Mouse (Mus musculus): Measurements from ENCODE around the gene Kmt2c. TPM values are rescaled to one million over a fixed set of nuclear protein-coding genes. Genes with fewer than 3 reads are reported as not detected.
"Not testable (repeated sequence)": the region's sequence is repeated elsewhere in the genome, so short reads cannot be mapped to it uniquely, and the experiment has no call there.

Kmt2c gene
- polyA plus RNA-seq, 1 experiment: 28.5 TPM

DNA sequence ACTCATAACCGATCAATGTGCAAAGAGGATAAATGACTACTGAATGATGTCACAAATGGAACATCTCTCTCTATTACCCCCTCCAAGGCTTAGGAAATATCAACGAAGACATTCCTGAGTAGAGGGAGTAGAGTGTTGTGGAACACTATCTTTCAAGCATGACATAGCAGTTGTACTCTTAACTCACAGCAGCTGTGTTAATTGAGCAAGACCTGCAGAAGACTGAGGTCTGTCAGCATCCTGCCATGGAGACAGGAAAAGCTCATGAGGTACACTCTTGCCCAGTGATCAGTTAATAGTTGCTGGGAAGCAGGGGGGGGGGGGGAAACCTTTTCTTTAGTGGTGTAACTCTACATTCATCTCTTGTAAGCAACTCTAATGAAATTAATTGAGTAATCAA, 22.8 kb downstream of the Kmt2c start:
- 50% methylated on average over 2 of the region's 2 CpGs for WGBS
- no peak for TF ChIP-seq CTCF (IDR thresholded peaks at IDR 0.05; ENCODE audit: control insufficient read depth, insufficient read depth, low read length)
- H3K4me3 ChIP-seq (replicated peaks; ENCODE audit: control insufficient read depth, low read depth, low read length): no peak overlapping the region
- no peaks in the 10 kb centered on the region for H3K4me1 ChIP-seq (ENCODE audit: control insufficient read depth, insufficient read depth, low read length)
- H3K27ac ChIP-seq (ENCODE audit: control insufficient read depth, insufficient read depth, low read depth, low read length, poor library complexity): no peak overlapping the region

DNA sequence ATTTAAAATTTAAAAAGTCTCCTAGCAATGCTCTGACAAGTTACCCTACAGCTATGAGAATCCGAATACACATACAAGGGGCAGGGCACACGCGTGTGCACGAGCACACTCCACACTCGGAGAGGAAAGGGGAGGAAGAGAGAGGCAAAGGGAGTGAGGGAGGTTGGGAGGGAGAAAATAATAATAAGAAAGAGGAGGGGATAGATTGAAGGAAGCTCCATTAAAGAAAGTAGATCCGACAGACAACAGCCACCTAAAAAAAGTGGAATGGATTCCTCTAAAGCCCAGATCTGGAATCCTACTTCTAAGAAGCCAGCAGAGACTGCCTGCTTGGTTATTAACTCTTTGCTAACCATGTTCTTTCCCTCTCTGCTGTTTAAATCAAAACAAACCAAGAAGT, 26.5 kb downstream of the Kmt2c start:
- 9% methylated on average over 6 of the region's 6 CpGs for WGBS
- TF ChIP-seq CTCF (IDR thresholded peaks at IDR 0.05; ENCODE audit: control insufficient read depth, insufficient read depth, low read length) (no peak), POLR2A (IDR thresholded peaks at IDR 0.05; ENCODE audit: borderline replicate concordance, control insufficient read depth, low read depth, low read length) (no peak)
- no peak overlapping the region for H3K27ac ChIP-seq (ENCODE audit: control insufficient read depth, insufficient read depth, low read depth, low read length, poor library complexity)
- no peak overlapping the region for H3K4me3 ChIP-seq (replicated peaks; ENCODE audit: control insufficient read depth, low read depth, low read length)
- no peaks in the 10 kb centered on the region for H3K4me1 ChIP-seq (ENCODE audit: control insufficient read depth, insufficient read depth, low read length)

DNA sequence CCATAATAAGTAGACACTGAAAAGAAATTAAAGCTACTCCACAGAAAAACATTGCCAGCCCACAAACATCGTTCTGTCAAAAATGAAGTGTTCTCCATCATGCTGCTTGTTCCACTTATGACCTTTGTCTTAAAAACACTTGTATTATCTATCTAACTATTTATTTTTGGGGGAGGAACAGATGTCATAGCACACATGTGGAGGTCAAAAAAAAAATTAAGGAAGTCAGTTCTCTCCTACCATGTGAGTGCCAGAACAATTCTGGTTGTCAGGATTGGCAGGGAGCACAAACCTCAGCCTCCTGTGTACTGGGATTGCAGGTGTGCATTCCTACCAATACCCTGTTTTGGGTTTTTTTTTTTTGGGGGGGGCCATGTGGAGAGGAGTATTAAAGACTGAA, 36.6 kb downstream of the Kmt2c start:
- no peak overlapping the region for H3K27ac ChIP-seq (ENCODE audit: control insufficient read depth, insufficient read depth, low read depth, low read length, poor library complexity)
- TF ChIP-seq CTCF (IDR thresholded peaks at IDR 0.05; ENCODE audit: control insufficient read depth, insufficient read depth, low read length): no peak
- TF ChIP-seq POLR2A (IDR thresholded peaks at IDR 0.05; ENCODE audit: borderline replicate concordance, control insufficient read depth, low read depth, low read length): no peak
- 89% methylated on average over 1 of the region's 1 CpGs for WGBS
- no peaks in the 10 kb centered on the region for H3K4me1 ChIP-seq (ENCODE audit: control insufficient read depth, insufficient read depth, low read length)
- H3K4me3 ChIP-seq (replicated peaks; ENCODE audit: control insufficient read depth, low read depth, low read length): no peak overlapping the region

DNA sequence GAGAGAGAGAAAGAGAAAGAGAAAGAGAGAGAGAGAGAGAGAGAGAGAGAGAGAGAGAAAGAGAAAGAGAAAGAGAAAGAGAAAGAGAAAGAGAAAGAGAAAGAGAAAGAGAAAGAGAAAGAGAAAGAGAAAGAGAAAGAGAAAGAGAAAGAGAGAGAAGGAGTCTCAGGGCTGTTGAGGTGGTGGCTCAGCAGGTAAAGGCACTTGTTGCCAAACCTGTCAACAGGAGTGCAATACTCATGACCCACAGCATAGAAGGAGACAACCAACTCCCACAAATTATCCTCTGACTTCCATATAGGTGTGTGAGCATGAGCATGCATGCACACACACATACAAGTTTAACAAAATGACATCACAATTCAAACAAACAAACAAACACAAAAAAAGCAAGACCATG, 43.2 kb downstream of the Kmt2c start:
- not testable (repeated sequence) for H3K4me1 ChIP-seq (ENCODE audit: control insufficient read depth, insufficient read depth, low read length); H3K27ac ChIP-seq (ENCODE audit: control insufficient read depth, insufficient read depth, low read depth, low read length, poor library complexity)

DNA sequence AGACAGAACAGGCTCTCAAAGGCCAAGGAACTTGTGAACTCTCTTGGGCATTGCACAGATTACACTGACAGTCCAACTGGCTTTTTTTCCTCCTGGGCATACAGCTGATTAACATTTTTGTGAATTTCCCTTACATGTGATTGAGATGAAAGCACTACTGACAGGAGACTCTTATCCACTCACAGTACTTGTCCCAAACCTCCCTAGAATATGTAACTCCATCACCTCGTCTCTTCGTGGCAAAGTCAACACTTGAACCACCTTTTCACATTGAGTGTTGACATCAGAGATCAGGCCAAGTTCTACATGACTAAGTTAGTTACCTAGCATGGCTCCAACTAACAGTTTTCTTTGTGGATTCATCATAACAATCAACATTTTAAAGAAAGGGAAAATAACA, 45.9 kb downstream of the Kmt2c start:
- Histone ChIP-seq H3K4me1 (ENCODE audit: control insufficient read depth, insufficient read depth, low read length) (no peaks in the 10 kb centered on the region), H3K4me3 (replicated peaks; ENCODE audit: control insufficient read depth, low read depth, low read length) (no peak overlapping the region), H3K27ac (ENCODE audit: control insufficient read depth, insufficient read depth, low read depth, low read length, poor library complexity) (no peak overlapping the region)
- no peak for TF ChIP-seq POLR2A (IDR thresholded peaks at IDR 0.05; ENCODE audit: borderline replicate concordance, control insufficient read depth, low read depth, low read length)
- no peak for TF ChIP-seq CTCF (IDR thresholded peaks at IDR 0.05; ENCODE audit: control insufficient read depth, insufficient read depth, low read length)
- 79% methylated on average over 2 of the region's 2 CpGs for WGBS

More for the DNA sequence above, 43.2 kb downstream of the Kmt2c start:
- H3K4me3 ChIP-seq (replicated peaks; ENCODE audit: control insufficient read depth, low read depth, low read length): not testable (repeated sequence)

DNA sequence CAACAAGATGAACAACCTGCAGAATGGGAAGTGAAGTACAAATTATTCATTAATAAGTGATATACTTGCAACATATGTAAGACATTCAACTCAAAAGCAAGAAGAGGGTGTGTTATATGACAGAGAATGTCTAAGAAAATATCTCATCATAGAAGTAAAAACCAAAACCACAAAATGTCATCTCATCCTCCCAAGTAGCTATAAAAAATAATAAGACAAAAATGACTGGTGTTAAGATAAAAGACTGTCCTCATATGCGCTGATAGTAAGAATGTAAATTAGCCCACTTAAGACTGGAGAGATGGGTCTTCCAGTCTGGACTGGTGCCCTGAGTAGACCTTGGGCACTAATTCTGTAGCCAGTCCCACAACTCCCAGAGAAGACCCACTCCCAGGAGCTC, 61.1 kb downstream of the Kmt2c start:
- TF ChIP-seq POLR2A (IDR thresholded peaks at IDR 0.05; ENCODE audit: borderline replicate concordance, control insufficient read depth, low read depth, low read length) (no peak), CTCF (IDR thresholded peaks at IDR 0.05; ENCODE audit: control insufficient read depth, insufficient read depth, low read length) (no peak)

DNA sequence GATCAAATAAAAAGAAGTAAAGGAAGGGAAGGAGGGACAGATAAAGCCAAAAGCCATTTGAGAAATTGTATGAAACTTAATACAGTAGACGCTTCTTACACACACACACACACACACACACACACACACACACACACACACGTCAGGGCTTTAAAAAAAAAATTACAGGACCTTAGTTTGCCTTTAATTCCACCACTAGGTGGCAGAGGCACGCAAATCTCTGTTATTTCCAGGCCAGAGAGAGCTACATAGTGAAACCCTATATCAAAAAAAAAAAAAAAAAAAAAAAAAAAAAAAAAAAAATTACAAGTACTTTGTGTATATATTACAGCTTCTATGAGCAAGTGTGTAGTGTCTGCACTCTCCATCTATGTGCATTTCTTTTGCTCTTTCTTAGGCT, 62.5 kb downstream of the Kmt2c start:
- 4% methylated on average over 3 of the region's 3 CpGs for WGBS
- no peak overlapping the region for H3K27ac ChIP-seq (ENCODE audit: control insufficient read depth, insufficient read depth, low read depth, low read length, poor library complexity)
- no peaks in the 10 kb centered on the region for H3K4me1 ChIP-seq (ENCODE audit: control insufficient read depth, insufficient read depth, low read length)
- no peak overlapping the region for H3K4me3 ChIP-seq (replicated peaks; ENCODE audit: control insufficient read depth, low read depth, low read length)
- TF ChIP-seq POLR2A (IDR thresholded peaks at IDR 0.05; ENCODE audit: borderline replicate concordance, control insufficient read depth, low read depth, low read length) (no peak), CTCF (IDR thresholded peaks at IDR 0.05; ENCODE audit: control insufficient read depth, insufficient read depth, low read length) (no peak)

More for the DNA sequence above, 61.1 kb downstream of the Kmt2c start:
- Histone ChIP-seq H3K4me3 (replicated peaks; ENCODE audit: control insufficient read depth, low read depth, low read length) (no peak overlapping the region), H3K27ac (ENCODE audit: control insufficient read depth, insufficient read depth, low read depth, low read length, poor library complexity) (no peak overlapping the region), H3K4me1 (ENCODE audit: control insufficient read depth, insufficient read depth, low read length) (no peaks in the 10 kb centered on the region)
- WGBS: 53% methylated on average over 1 of the region's 1 CpGs

DNA sequence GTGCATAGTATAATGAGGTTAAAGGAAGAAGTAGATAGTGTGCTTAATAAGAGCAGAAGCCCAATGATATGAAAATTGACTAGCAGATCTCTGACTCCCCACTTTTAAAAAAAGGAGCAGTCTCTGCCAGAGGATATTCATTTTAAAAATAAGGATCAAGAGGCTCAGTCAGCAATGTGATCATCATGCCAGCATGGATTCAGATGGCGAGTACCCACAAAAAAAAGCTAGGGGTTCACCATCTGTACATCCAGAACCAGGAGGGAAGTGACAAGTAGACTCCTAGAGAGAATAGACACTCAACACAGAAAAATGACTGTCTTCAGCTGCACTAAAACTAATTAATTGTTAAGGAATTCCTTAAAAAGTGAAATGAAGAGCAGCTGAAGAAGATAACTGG, 76.0 kb downstream of the Kmt2c start:
- no peaks in the 10 kb centered on the region for H3K4me1 ChIP-seq (ENCODE audit: control insufficient read depth, insufficient read depth, low read length)
- WGBS: 74% methylated on average over 1 of the region's 1 CpGs
- TF ChIP-seq POLR2A (IDR thresholded peaks at IDR 0.05; ENCODE audit: borderline replicate concordance, control insufficient read depth, low read depth, low read length) (no peak), CTCF (IDR thresholded peaks at IDR 0.05; ENCODE audit: control insufficient read depth, insufficient read depth, low read length) (no peak)
- H3K27ac ChIP-seq (ENCODE audit: control insufficient read depth, insufficient read depth, low read depth, low read length, poor library complexity): no peak overlapping the region
- no peak overlapping the region for H3K4me3 ChIP-seq (replicated peaks; ENCODE audit: control insufficient read depth, low read depth, low read length)

DNA sequence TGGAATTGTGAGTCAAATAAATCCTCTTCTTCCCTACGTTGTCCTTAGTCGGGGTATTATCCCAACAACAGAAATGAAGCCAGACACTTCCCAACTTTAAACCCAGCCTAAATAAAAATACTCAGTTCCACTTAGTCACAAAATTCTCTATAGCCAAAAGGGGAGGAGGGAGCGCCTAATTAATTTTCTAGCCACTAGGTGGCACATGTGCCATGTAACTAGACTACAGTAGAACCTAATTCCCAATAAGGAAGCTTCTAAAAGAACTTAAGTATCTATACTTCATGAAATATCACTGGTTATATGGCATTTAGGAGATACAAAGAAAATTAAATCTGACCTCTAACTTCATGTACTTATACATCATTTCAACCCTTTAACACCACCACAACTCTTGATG, 78.0 kb downstream of the Kmt2c start:
- WGBS: 41% methylated on average over 3 of the region's 3 CpGs
- TF ChIP-seq CTCF (IDR thresholded peaks at IDR 0.05; ENCODE audit: control insufficient read depth, insufficient read depth, low read length) (no peak), POLR2A (IDR thresholded peaks at IDR 0.05; ENCODE audit: borderline replicate concordance, control insufficient read depth, low read depth, low read length) (no peak)
- Histone ChIP-seq H3K4me3 (replicated peaks; ENCODE audit: control insufficient read depth, low read depth, low read length) (no peak overlapping the region), H3K4me1 (ENCODE audit: control insufficient read depth, insufficient read depth, low read length) (no peaks in the 10 kb centered on the region), H3K27ac (ENCODE audit: control insufficient read depth, insufficient read depth, low read depth, low read length, poor library complexity) (no peak overlapping the region)
